Mouse (Mus musculus) intestine, embryonic 16.5 days (tissue): ENCODE data around the gene Hmgcs2. TPM values are rescaled to one million over a fixed set of nuclear protein-coding genes. Genes with fewer than 3 reads are reported as not detected.

ENCODE experiments used
- ATAC-seq: fragments of 200-750 bp; cut with Nextera tagmentation; 2 replicates; pipeline ENCODE4 v1.8.0; 2017; ENCODE audit warnings: moderate TSS enrichment, moderate library complexity
- H3K27ac ChIP-seq: fragments of 300-500 bp; sonication (generic); 2 replicates; pipeline ENCODE4 v1.5.1; 2014; ENCODE audit warnings: mild to moderate bottlenecking, low read length
- H3K27me3 ChIP-seq: fragments of 300-500 bp; sonication (generic); replicated peaks from 2 replicates; pipeline ENCODE4 v1.6.1; 2014; ENCODE audit warnings: low read length, control low read depth, mixed read lengths; ENCODE audit not compliant: control insufficient read depth, insufficient read depth
- H3K36me3 ChIP-seq: fragments of 300-500 bp; sonication (generic); 2 replicates; pipeline ENCODE4 v1.6.1; 2014; ENCODE audit warnings: low read length, control low read depth; ENCODE audit not compliant: control insufficient read depth, insufficient read depth
- H3K4me1 ChIP-seq: fragments of 300-500 bp; sonication (generic); 2 replicates; pipeline ENCODE4 v1.6.1; 2014; ENCODE audit warnings: low read length, control low read depth, mixed read lengths; ENCODE audit not compliant: control insufficient read depth, insufficient read depth
- H3K4me2 ChIP-seq: fragments of 300-500 bp; sonication (generic); 2 replicates; pipeline ENCODE4 v1.6.1; 2014; ENCODE audit warnings: low read depth, low read length, control low read depth
- H3K4me3 ChIP-seq: fragments of 300-500 bp; sonication (generic); 2 replicates; pipeline ENCODE4 v1.5.1; 2014; ENCODE audit warnings: mild to moderate bottlenecking, low read length
- H3K9ac ChIP-seq: fragments of 300-500 bp; sonication (generic); 2 replicates; pipeline ENCODE4 v1.6.1; 2014; ENCODE audit warnings: low read depth, low read length
- H3K9me3 ChIP-seq: fragments of 300-500 bp; sonication (generic); 2 replicates; pipeline ENCODE4 v1.6.1; 2016; ENCODE audit warnings: low read length, control low read depth; ENCODE audit not compliant: control insufficient read depth
- WGBS: fragments of 180-500 bp; shearing (Covaris S2); extraction: QIAGEN DNeasy Blood & Tissue Kit; methylation state at CpG from one replicate; pipeline ENCODE4 v1.1.7; 2014; 5-methylcytosine and 5-hydroxymethylcytosine counted together
- polyA plus RNA-seq: library from polyadenylated mRNA; unstranded; fragments of >200 nt; fragmentation: Nextera tagmentation; extraction: Ambion mirVana; gene quantifications from 2 replicates; pipeline ENCODE4 v1.2.1, GENCODE M21; 2015

Gene Hmgcs2
- polyA plus RNA-seq, 1 experiment from 2014 or later: 352 TPM

- no peak for ATAC-seq
- Histone ChIP-seq H3K4me1 (no peaks in the 10 kb centered on the region), H3K27me3 (no peaks in the 10 kb centered on the region), H3K27ac (no peak overlapping the region), H3K4me3 (no peak overlapping the region), H3K9ac (no peak overlapping the region), H3K36me3 (peaks cover 12% of the 10 kb centered on the region), H3K9me3 (no peaks in the 10 kb centered on the region), H3K4me2 (no peak overlapping the region)
- WGBS: 87% methylated on average over 4 of the region's 4 CpGs
These were observed 20.0 kb downstream of the Hmgcs2 start for GRCm38 (mm10) chr3:98300266-98300665.

GRCm38 (mm10) chr3:98301761-98302160, 21.5 kb downstream of the Hmgcs2 start:
- Histone ChIP-seq H3K27me3 (no peaks in the 10 kb centered on the region), H3K4me2 (no peak overlapping the region), H3K9me3 (no peaks in the 10 kb centered on the region), H3K27ac (no peak overlapping the region), H3K4me1 (no peaks in the 10 kb centered on the region), H3K36me3 (peaks cover 12% of the 10 kb centered on the region), H3K4me3 (no peak overlapping the region), H3K9ac (no peak overlapping the region)
- ATAC-seq: no peak
- whole genome bisulfite sequencing: 89% methylated on average over 3 of the region's 3 CpGs

- peak; percentile 38; the same call in 1 of the 2 replicates for ATAC-seq
- 86% methylated on average over 6 of the region's 6 CpGs for WGBS
- H3K4me3 ChIP-seq: no peak overlapping the region
- no peak overlapping the region for H3K9ac ChIP-seq
- no peak overlapping the region for H3K4me2 ChIP-seq
- H3K4me1 ChIP-seq: no peaks in the 10 kb centered on the region
- H3K27me3 ChIP-seq: no peaks in the 10 kb centered on the region
- H3K36me3 ChIP-seq: no peaks in the 10 kb centered on the region
- no peaks in the 10 kb centered on the region for H3K9me3 ChIP-seq
- no peak overlapping the region for H3K27ac ChIP-seq
These were observed 28.4 kb downstream of the Hmgcs2 start for GRCm38 (mm10) chr3:98308606-98309005.

GRCm38 (mm10) chr3:98310456-98310855, 30.2 kb downstream of the Hmgcs2 start:
- Histone ChIP-seq H3K4me2 (no peak overlapping the region), H3K9ac (no peak overlapping the region), H3K4me3 (no peak overlapping the region), H3K9me3 (no peaks in the 10 kb centered on the region), H3K4me1 (no peaks in the 10 kb centered on the region), H3K27me3 (no peaks in the 10 kb centered on the region), H3K27ac (no peak overlapping the region), H3K36me3 (no peaks in the 10 kb centered on the region)
- ATAC-seq: no peak
- 95% methylated on average over 1 of the region's 1 CpGs for WGBS

GRCm38 (mm10) chr3:98312867-98313266, 32.6 kb downstream of the Hmgcs2 start:
- Histone ChIP-seq H3K9ac (no peak overlapping the region), H3K4me2 (no peak overlapping the region), H3K4me1 (no peaks in the 10 kb centered on the region), H3K27ac (0 out of 2 replicates have a peak overlapping the region, but pooled peaks have one; percentile 24), H3K27me3 (no peaks in the 10 kb centered on the region), H3K4me3 (no peak overlapping the region), H3K36me3 (peaks cover 3% of the 10 kb centered on the region; the same call in 1 of the 2 replicates), H3K9me3 (no peaks in the 10 kb centered on the region)
- 31% methylated on average over 7 of the region's 7 CpGs for WGBS
- peak; percentile 32 for ATAC-seq

GRCm38 (mm10) chr3:98313294-98314155, 33.3 kb downstream of the Hmgcs2 start:
- ATAC-seq: peak; percentile 29; the same call in 1 of the 2 replicates

GRCm38 (mm10) chr3:98315181-98315580, 34.9 kb downstream of the Hmgcs2 start:
- Histone ChIP-seq H3K9me3 (no peaks in the 10 kb centered on the region), H3K27me3 (no peaks in the 10 kb centered on the region), H3K27ac (no peak overlapping the region), H3K9ac (no peak overlapping the region), H3K4me2 (no peak overlapping the region), H3K4me3 (no peak overlapping the region), H3K4me1 (no peaks in the 10 kb centered on the region), H3K36me3 (peaks cover 3% of the 10 kb centered on the region; the same call in 1 of the 2 replicates)
- ATAC-seq: no peak
- WGBS: 84% methylated on average over 2 of the region's 2 CpGs

More at GRCm38 (mm10) chr3:98313294-98314155, 33.3 kb downstream of the Hmgcs2 start:
- no peak overlapping the region for H3K9ac ChIP-seq
- no peaks in the 10 kb centered on the region for H3K4me1 ChIP-seq
- no peaks in the 10 kb centered on the region for H3K9me3 ChIP-seq
- H3K27ac ChIP-seq: no peak overlapping the region
- no peak overlapping the region for H3K4me3 ChIP-seq
- peaks cover 3% of the 10 kb centered on the region; the same call in 1 of the 2 replicates for H3K36me3 ChIP-seq
- 78% methylated on average over 9 of the region's 9 CpGs for WGBS
- no peak overlapping the region for H3K4me2 ChIP-seq
- no peaks in the 10 kb centered on the region for H3K27me3 ChIP-seq

GRCm38 (mm10) chr3:98317143-98317542, 36.9 kb downstream of the Hmgcs2 start:
- Histone ChIP-seq H3K27ac (no peak overlapping the region), H3K9me3 (no peaks in the 10 kb centered on the region), H3K4me2 (no peak overlapping the region), H3K4me1 (no peaks in the 10 kb centered on the region), H3K4me3 (no peak overlapping the region), H3K36me3 (peaks cover 6% of the 10 kb centered on the region; the same call in 1 of the 2 replicates), H3K27me3 (no peaks in the 10 kb centered on the region), H3K9ac (no peak overlapping the region)
- 62% methylated on average over 3 of the region's 3 CpGs for WGBS
- no peak for ATAC-seq

GRCm38 (mm10) chr3:98319190-98319589, 39.0 kb downstream of the Hmgcs2 start:
- no peaks in the 10 kb centered on the region for H3K4me1 ChIP-seq
- ATAC-seq: no peak
- no peak overlapping the region for H3K4me3 ChIP-seq
- H3K4me2 ChIP-seq: no peak overlapping the region
- no peak overlapping the region for H3K27ac ChIP-seq
- H3K36me3 ChIP-seq: peaks cover 6% of the 10 kb centered on the region; the same call in 1 of the 2 replicates
- no peak overlapping the region for H3K9ac ChIP-seq
- WGBS: 70% methylated on average over 2 of the region's 2 CpGs
- H3K27me3 ChIP-seq: no peaks in the 10 kb centered on the region
- H3K9me3 ChIP-seq: no peaks in the 10 kb centered on the region
